Mouse (Mus musculus) ZHBTc4 (cell line): Measurements from ENCODE around the gene Olfr490.

ENCODE experiments used
- DNase-seq: peaks from one replicate; pipeline ENCODE4 v3.0.0-alpha.2; 2011; ENCODE audit warnings: low read depth, low spot score

Gene Olfr490

DNA sequence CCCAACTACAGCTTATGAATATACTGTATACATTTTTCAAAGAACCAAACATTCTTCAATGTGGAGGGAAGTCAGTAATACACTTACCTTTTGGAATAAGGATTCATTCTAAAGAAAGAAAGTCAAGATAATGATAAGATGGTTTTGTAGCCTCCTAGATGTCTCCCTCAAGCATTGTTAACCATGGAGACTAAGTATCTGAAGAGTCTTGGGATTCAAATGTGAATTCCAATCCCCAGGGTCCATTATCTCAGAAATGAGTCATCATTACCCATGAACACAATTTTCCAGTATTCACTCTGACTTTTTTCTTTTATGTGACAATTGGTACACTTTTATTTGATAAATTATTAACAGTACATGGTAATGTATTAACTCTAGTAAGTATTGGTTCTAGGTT, at the start of gene Olfr490:
Gene Olfr490, minus strand, starts transcription at position 101 of the 400 bp plus-strand sequence.
- DNase-seq, result no peak

DNA sequence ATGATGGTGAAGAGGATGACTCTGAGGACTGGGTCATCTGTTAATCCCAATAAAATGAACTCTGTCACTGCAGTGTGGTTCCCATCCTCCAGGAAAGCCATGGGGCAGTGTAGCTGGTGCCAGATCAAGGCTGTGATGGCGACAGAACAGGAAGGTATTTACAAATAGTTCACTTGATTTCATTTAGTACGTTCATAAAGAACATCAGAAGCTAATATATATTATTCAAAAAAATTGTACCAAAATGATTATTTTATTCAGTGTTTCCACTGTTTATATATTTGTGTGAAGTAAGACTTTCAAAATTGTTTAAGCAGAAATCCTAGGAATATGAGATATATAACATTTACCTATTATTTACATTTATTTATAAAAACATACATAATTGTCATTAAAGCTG, 34.8 kb upstream of the Olfr490 start, which contains the start of gene Olfr492:
Gene Olfr492, minus strand, starts transcription at position 101 of the 400 bp plus-strand sequence.
- no peak for DNase-seq

GRCm38 (mm10) chr7:108313151-108313550, 24.4 kb upstream of the Olfr490 start, which contains the start of gene Olfr491:
Olfr491 (plus strand) TSS chr7:108313451.
- DNase-seq, result no peak

DNA sequence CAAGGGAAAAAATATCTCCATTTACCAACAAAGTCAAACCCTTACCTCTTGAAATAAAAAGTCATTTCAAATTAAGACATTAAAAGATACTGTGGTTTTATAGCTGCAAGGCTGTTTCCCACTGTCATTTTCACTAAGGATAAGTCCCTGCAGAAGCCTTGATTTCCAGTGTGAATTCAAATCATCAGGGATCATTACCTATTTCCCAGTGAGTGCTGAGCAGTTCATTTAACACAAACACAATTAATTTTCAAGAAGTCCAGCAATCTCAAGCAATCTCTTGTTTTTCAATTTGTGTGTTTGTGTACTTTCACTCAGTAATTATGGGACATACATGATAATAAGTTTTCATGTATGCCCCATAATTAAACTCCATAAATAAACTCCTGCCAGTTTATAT, 30.5 kb downstream of the Olfr490 start, which contains the start of gene Olfr488:
Gene Olfr488, minus strand, starts transcription at position 101 of the 400 bp plus-strand sequence.
- no peak for DNase-seq
